Mouse (Mus musculus): ENCODE results near the gene Ugt1a1. TPM values are rescaled to one million over a fixed set of nuclear protein-coding genes. Genes with fewer than 3 reads are reported as not detected.

Ugt1a1 gene
- total and polyA plus RNA-seq, 3 experiments = 0.19 TPM; not detected in 2

DNA sequence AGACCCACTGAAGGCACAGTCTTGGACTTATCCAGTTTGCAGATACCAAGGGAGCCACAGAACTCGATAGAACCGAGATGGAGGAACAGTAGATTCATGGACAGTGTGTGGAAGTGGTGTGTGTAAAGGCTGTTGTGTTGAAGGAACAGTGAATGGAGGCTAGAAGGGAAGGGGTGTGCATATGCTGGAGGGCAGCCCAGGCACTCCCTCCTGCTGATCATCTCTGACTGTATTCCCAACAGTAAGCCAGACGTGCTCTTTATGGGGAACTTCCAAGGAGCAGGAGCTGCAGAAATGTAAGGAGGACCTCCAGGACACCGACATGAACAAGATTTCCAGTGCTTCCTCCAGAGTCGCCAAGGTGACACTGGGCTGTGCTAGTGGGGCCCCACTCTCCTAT, 38.3 kb downstream of the Ugt1a1 start:
- Histone ChIP-seq H3K36me3 (replicated peaks in 1 of 2; ENCODE audit: control insufficient read depth in 1 of 2, insufficient read depth in 1 of 2, low read length in 1 of 2) (no peaks in the 10 kb centered on the region), H3K27me3 (replicated peaks) (peaks cover 15% of the 10 kb centered on the region), H3K9ac (ENCODE audit: insufficient read depth, low read depth) (no peak overlapping the region), H3K79me2 (replicated peaks; ENCODE audit: control insufficient read depth, extremely low read depth, insufficient read depth, poor library complexity, severe bottlenecking) (no peaks in the 10 kb centered on the region), H3K27ac (ENCODE audit: insufficient read depth, low read depth) (no peak overlapping the region), H3K4me3 (replicated peaks in 1 of 3; ENCODE audit: low read depth in 2 of 3, low read length in 2 of 3, poor library complexity in 1 of 3) (no peak overlapping the region), H3K4me1 (ENCODE audit: control insufficient read depth in 1 of 2, insufficient read depth in 2 of 2) (no peaks in the 10 kb centered on the region), H3K4me2 (ENCODE audit: insufficient read depth, low read depth, poor library complexity, severe bottlenecking) (no peak overlapping the region), H3K9me3 (replicated peaks; ENCODE audit: low read length) (peaks cover 75% of the 10 kb centered on the region)
- no peak for TF ChIP-seq ZMIZ1 (IDR thresholded peaks at IDR 0.05; ENCODE audit: low read depth, low read length)
- no peak for TF ChIP-seq MAX (IDR thresholded peaks at IDR 0.05; ENCODE audit: low read length)
- TF ChIP-seq PAX5 (IDR thresholded peaks at IDR 0.05; ENCODE audit: low read length) = no peak
- TF ChIP-seq ZNF384 (IDR thresholded peaks at IDR 0.05; ENCODE audit: low read depth, low read length) = no peak
- TF ChIP-seq GABPA (IDR thresholded peaks at IDR 0.05; ENCODE audit: insufficient replicate concordance, low read depth, low read length) = no peak
- no peak for TF ChIP-seq EP300 (IDR thresholded peaks at IDR 0.05; ENCODE audit: low read length)
- TF ChIP-seq SMC3 (IDR thresholded peaks at IDR 0.05; ENCODE audit: low read depth, low read length) = no peak
- no peak for TF ChIP-seq CHD2 (IDR thresholded peaks at IDR 0.05; ENCODE audit: low read length)
- no peak for TF ChIP-seq ZC3H11A (IDR thresholded peaks at IDR 0.05; ENCODE audit: low read depth, low read length)
- TF ChIP-seq JUND (conservative IDR thresholded peaks at IDR 0.05; ENCODE audit: low read depth, low read length) = no peak
- TF ChIP-seq ETS1 (conservative IDR thresholded peaks at IDR 0.05; ENCODE audit: low read depth, low read length) = no peak
- no peak for TF ChIP-seq KAT2A (IDR thresholded peaks at IDR 0.05; ENCODE audit: insufficient replicate concordance, low read length)
- no peak for TF ChIP-seq USF2 (conservative IDR thresholded peaks at IDR 0.05; ENCODE audit: low read depth, low read length)
- TF ChIP-seq CHD1 (IDR thresholded peaks at IDR 0.05; ENCODE audit: low read depth, low read length) = no peak
- DNase-seq (ENCODE audit: extremely low read depth) = no peak
- dilution Hi-C loops (cut with MboI; ENCODE audit: extremely low pct_ligation_motif_present, extremely low pct_unique_long_range_greater_than_20kb, low sequenced_read_pairs) = no loop called here
- in situ Hi-C loops (cut with MboI; ENCODE audit: low pct_ligation_motif_present, low pct_unique_long_range_greater_than_20kb, low sequenced_read_pairs) = no loop called here

DNA sequence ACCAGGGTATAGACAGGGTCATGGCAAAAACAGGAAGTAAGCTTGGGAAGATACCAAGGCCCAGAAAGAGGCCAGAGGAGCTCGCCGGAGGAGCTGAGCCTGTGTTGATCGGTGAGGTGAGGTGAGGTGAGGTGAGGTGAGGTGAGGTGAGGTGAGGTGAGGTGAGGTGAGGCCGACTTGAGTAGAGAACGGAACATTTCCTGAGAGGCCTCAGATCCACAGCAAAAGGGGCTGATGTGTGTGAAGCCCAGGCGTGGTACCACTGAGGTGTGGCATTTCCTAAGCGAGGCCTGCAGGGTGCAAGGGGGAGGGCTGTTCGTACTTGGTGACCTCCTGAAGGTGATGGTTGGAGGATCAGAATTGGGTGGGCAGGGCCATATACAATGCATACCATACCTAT, 41.3 kb downstream of the Ugt1a1 start:
- H3K4me1 ChIP-seq (ENCODE audit: control insufficient read depth in 1 of 2, insufficient read depth in 2 of 2) = no peaks in the 10 kb centered on the region
- H3K27me3 ChIP-seq (replicated peaks) = peaks cover 13% of the 10 kb centered on the region
- peaks cover 78% of the 10 kb centered on the region for H3K9me3 ChIP-seq (replicated peaks; ENCODE audit: low read length)
- TF ChIP-seq E2F4 (IDR thresholded peaks at IDR 0.05; ENCODE audit: insufficient replicate concordance, low read depth, low read length) = no peak
- no peak for TF ChIP-seq MAZ (IDR thresholded peaks at IDR 0.05; ENCODE audit: low read depth, low read length)
- TF ChIP-seq NRF1 (IDR thresholded peaks at IDR 0.05; ENCODE audit: low read depth, low read length) = no peak
- no peak overlapping the region for H3K9ac ChIP-seq (ENCODE audit: insufficient read depth, low read depth)
- H3K36me3 ChIP-seq (replicated peaks in 1 of 2; ENCODE audit: control insufficient read depth in 1 of 2, insufficient read depth in 1 of 2, low read length in 1 of 2) = no peaks in the 10 kb centered on the region
- no peak for DNase-seq (ENCODE audit: extremely low read depth)
- no peaks in the 10 kb centered on the region for H3K79me2 ChIP-seq (replicated peaks; ENCODE audit: control insufficient read depth, extremely low read depth, insufficient read depth, poor library complexity, severe bottlenecking)
- no peak overlapping the region for H3K4me3 ChIP-seq (replicated peaks in 1 of 3; ENCODE audit: low read depth in 2 of 3, low read length in 2 of 3, poor library complexity in 1 of 3)
- dilution Hi-C loops (cut with MboI; ENCODE audit: extremely low pct_ligation_motif_present, extremely low pct_unique_long_range_greater_than_20kb, low sequenced_read_pairs) (no loop called here), in situ Hi-C loops (cut with MboI; ENCODE audit: low pct_ligation_motif_present, low pct_unique_long_range_greater_than_20kb, low sequenced_read_pairs) (no loop called here)
- no peak overlapping the region for H3K4me2 ChIP-seq (ENCODE audit: insufficient read depth, low read depth, poor library complexity, severe bottlenecking)
- H3K27ac ChIP-seq (ENCODE audit: insufficient read depth, low read depth) = no peak overlapping the region

Data from CH12.LX (cell line).